Mouse (Mus musculus): ENCODE measurements at regions not wholly inside any gene's neighbourhood (a gene's known extent, or its start where the extent isn't known, plus 50 kb on each side); places are given as distances from the start of the nearest gene placed in this dataset.

- peak; percentile 9 for DNase-seq (ENCODE audit: low spot score)
These were observed 5132.6 kb downstream of the 9330182O14Rik start for GRCm38 (mm10) chr15:45266620-45267263.

- no peak for DNase-seq (ENCODE audit: low spot score)
These were observed 5139.5 kb downstream of the 9330182O14Rik start for GRCm38 (mm10) chr15:45273677-45274076.

DNA sequence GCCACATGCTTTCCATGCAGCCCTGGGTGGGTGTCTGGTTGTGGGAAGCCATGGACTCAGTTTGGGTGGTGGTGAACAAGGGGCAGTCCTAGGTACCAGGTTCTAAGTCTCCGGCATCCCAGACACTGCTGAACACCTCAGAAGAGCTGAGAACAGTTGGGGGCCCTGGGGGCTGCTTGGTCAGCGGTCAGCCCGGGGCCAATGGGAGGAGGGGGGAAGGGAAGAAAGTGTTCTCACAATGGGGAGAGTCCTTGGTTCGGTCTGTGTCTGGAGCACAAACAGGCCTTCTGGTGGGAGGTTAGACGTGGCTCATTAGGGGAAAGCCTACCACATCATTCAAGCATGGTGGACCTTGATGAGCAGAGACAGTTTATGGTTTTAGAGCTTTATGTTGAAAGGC, 5187.5 kb downstream of the 9330182O14Rik start:
- no peak for DNase-seq (ENCODE audit: low spot score)

GRCm38 (mm10) chr15:45350496-45350895, 5216.3 kb downstream of the 9330182O14Rik start:
- no peak for DNase-seq (ENCODE audit: low spot score)

Data from urinary bladder, postnatal 14 days (tissue).